Mouse (Mus musculus): ENCODE data around the gene Mamld1. TPM values are rescaled to one million over a fixed set of nuclear protein-coding genes. Genes with fewer than 3 reads are reported as not detected.

Mamld1 gene
- polyA plus RNA-seq, 1 experiment from 2014 or later = 16.5 TPM

DNA sequence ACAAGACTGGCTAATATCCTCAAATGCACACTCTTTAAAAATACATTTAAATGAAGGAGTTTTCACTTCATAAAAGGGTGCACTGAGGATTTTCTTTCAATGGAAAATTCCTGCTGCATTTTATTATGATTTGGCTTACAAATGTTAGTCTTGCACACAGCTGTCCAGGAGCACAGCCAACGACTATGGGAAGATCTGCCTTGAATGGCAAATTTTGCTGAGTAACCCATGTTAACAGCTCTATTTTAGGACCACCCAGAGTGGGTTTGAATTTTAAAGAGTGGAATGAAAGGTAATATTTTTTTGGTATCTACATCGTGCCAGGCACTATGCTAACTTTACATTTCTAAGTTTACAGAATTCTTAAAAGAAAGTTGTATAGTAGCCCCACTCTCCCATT lies 60.3 kb downstream of the Mamld1 start:
- Histone ChIP-seq H3K4me2 (ENCODE audit: low read depth, low read length, severe bottlenecking) (no peak overlapping the region), H3K36me3 (ENCODE audit: control insufficient read depth, insufficient read depth, low read length) (no peaks in the 10 kb centered on the region), H3K9me3 (ENCODE audit: control insufficient read depth, low read length) (no peaks in the 10 kb centered on the region), H3K27ac (ENCODE audit: low read depth, low read length) (no peak overlapping the region), H3K27me3 (ENCODE audit: control insufficient read depth, insufficient read depth, low read length) (no peaks in the 10 kb centered on the region), H3K4me3 (ENCODE audit: low read depth, low read length) (no peak overlapping the region), H3K9ac (ENCODE audit: low read length) (no peak overlapping the region), H3K4me1 (replicated peaks; ENCODE audit: control insufficient read depth, insufficient read depth, low read length) (no peaks in the 10 kb centered on the region)
- 80% methylated on average over 2 of the region's 2 CpGs for WGBS
- DNase-seq (ENCODE audit: low spot score) = no peak
- no peak for ATAC-seq (replicated peaks; ENCODE audit: low FRiP score)

DNA sequence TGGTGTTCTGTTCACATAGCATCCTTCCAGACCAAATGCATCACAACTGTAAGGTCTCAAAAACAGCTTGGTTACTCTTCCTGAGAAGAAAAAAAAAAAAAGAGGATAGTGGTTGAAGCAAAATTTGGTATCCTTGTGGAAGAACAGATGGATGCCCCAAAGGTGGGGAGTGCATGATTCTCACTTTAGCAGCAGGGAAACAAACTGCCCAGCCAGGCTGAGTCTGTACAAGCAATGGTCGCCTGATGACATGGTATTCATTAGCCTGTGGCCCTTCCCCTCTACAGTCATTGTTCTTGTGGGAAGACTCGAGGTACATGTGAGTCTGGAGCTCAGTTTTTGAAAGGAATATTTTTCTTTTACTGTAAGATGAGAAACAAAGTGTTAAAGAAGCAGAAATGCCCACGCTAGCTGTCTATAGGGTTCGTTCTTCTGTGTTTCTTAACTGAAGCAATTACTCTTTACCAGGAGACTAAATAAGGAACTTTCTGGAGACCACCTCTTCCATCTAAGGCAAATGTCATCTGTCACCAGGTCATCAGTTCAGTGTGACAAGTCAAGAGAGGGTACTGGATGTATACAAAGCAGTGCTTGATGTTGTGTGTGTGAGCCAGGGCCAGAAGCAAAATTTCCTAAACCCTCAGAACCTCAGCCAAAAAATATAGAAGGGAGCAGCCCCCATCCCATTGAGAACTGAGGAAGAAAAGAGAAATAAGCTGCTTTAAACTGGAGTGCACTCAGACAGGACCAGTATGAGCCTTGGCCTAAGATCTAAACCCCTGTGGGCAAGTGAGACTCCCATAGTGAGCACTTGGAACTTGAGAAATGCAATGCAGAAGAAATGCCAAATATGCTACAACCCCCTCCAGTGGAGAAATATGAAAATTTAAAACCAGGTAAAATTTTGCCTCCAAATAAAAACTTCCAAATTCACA lies 72.6 kb downstream of the Mamld1 start:
- Histone ChIP-seq H3K9ac (ENCODE audit: low read length) (no peak overlapping the region), H3K9me3 (ENCODE audit: control insufficient read depth, low read length) (no peaks in the 10 kb centered on the region), H3K27me3 (ENCODE audit: control insufficient read depth, insufficient read depth, low read length) (no peaks in the 10 kb centered on the region), H3K4me2 (ENCODE audit: low read depth, low read length, severe bottlenecking) (no peak overlapping the region), H3K27ac (ENCODE audit: low read depth, low read length) (no peak overlapping the region), H3K36me3 (ENCODE audit: control insufficient read depth, insufficient read depth, low read length) (no peaks in the 10 kb centered on the region), H3K4me1 (replicated peaks; ENCODE audit: control insufficient read depth, insufficient read depth, low read length) (no peaks in the 10 kb centered on the region), H3K4me3 (ENCODE audit: low read depth, low read length) (no peak overlapping the region)
- no peak for ATAC-seq (replicated peaks; ENCODE audit: low FRiP score)
- WGBS = 76% methylated on average over 4 of the region's 4 CpGs
- DNase-seq (ENCODE audit: low spot score) = no peak

GRCm38 (mm10) chrX:71125013-71125412 lies 75.0 kb downstream of the Mamld1 start:
- Histone ChIP-seq H3K27ac (ENCODE audit: low read depth, low read length) (no peak overlapping the region), H3K9me3 (ENCODE audit: control insufficient read depth, low read length) (no peaks in the 10 kb centered on the region), H3K9ac (ENCODE audit: low read length) (no peak overlapping the region), H3K4me1 (replicated peaks; ENCODE audit: control insufficient read depth, insufficient read depth, low read length) (no peaks in the 10 kb centered on the region), H3K27me3 (ENCODE audit: control insufficient read depth, insufficient read depth, low read length) (no peaks in the 10 kb centered on the region), H3K4me2 (ENCODE audit: low read depth, low read length, severe bottlenecking) (no peak overlapping the region), H3K36me3 (ENCODE audit: control insufficient read depth, insufficient read depth, low read length) (no peaks in the 10 kb centered on the region), H3K4me3 (ENCODE audit: low read depth, low read length) (no peak overlapping the region)
- WGBS = 91% methylated on average over 7 of the region's 7 CpGs
- no peak for DNase-seq (ENCODE audit: low spot score)
- ATAC-seq (replicated peaks; ENCODE audit: low FRiP score) = no peak

DNA sequence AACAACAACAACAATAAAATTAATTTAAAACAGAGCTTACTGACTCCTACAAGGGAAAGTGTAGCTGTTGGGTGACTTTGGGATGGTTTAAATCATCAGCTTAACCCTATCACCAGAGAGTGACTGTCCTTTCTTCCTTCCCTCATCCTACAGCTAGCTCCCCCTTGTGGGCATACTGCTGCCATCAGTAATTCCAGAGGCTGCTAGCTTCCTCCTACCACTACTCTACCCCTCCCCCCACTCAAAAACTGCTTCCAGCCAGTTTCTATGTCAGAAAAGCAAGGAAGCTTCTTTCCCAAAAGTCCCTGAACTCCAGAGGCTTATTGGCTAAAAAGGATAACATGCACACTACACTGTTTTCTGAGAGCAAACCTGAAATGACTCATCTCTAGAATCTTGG lies 81.4 kb downstream of the Mamld1 start:
- DNase-seq (ENCODE audit: low spot score) = no peak
- no peak for ATAC-seq (replicated peaks; ENCODE audit: low FRiP score)

DNA sequence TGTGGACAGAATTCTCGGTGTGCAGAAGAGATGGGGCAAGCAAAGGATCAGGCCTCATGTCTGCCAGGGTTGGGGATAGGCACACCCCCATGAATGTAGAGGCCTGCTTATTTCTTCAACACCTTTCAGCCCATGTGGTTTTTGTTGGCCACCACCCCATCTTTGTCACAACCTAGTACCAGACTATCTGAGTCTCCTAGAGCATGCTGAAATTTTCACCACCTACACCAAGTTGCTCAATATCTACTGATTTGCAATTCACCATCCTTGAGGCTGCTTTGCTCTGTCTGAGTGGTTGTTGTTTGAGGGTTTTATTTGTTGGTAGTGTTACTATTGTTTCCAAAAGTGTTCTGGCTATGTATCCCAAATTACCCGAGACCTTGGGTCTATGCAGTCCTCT lies 91.3 kb downstream of the Mamld1 start:
- H3K4me3 ChIP-seq (ENCODE audit: low read depth, low read length) = no peak overlapping the region
- WGBS = 88% methylated on average over 2 of the region's 2 CpGs
- DNase-seq (ENCODE audit: low spot score) (no peak), ATAC-seq (replicated peaks; ENCODE audit: low FRiP score) (no peak)
- no peak overlapping the region for H3K27ac ChIP-seq (ENCODE audit: low read depth, low read length)
- no peaks in the 10 kb centered on the region for H3K27me3 ChIP-seq (ENCODE audit: control insufficient read depth, insufficient read depth, low read length)
- H3K4me1 ChIP-seq (replicated peaks; ENCODE audit: control insufficient read depth, insufficient read depth, low read length) = no peaks in the 10 kb centered on the region
- H3K9me3 ChIP-seq (ENCODE audit: control insufficient read depth, low read length) = no peaks in the 10 kb centered on the region
- H3K4me2 ChIP-seq (ENCODE audit: low read depth, low read length, severe bottlenecking) = no peak overlapping the region
- no peaks in the 10 kb centered on the region for H3K36me3 ChIP-seq (ENCODE audit: control insufficient read depth, insufficient read depth, low read length)
- no peak overlapping the region for H3K9ac ChIP-seq (ENCODE audit: low read length)

More for the DNA sequence above, 81.4 kb downstream of the Mamld1 start:
- H3K36me3 ChIP-seq (ENCODE audit: control insufficient read depth, insufficient read depth, low read length) = no peaks in the 10 kb centered on the region
- H3K4me1 ChIP-seq (replicated peaks; ENCODE audit: control insufficient read depth, insufficient read depth, low read length) = no peaks in the 10 kb centered on the region
- no peak overlapping the region for H3K4me3 ChIP-seq (ENCODE audit: low read depth, low read length)
- H3K27ac ChIP-seq (ENCODE audit: low read depth, low read length) = no peak overlapping the region
- no peaks in the 10 kb centered on the region for H3K27me3 ChIP-seq (ENCODE audit: control insufficient read depth, insufficient read depth, low read length)
- no peaks in the 10 kb centered on the region for H3K9me3 ChIP-seq (ENCODE audit: control insufficient read depth, low read length)
- no peak overlapping the region for H3K9ac ChIP-seq (ENCODE audit: low read length)
- no peak overlapping the region for H3K4me2 ChIP-seq (ENCODE audit: low read depth, low read length, severe bottlenecking)

GRCm38 (mm10) chrX:71149441-71150050 lies 99.5 kb downstream of the Mamld1 start:
- no peak overlapping the region for H3K27ac ChIP-seq (ENCODE audit: low read depth, low read length)
- no peak overlapping the region for H3K9ac ChIP-seq (ENCODE audit: low read length)
- H3K36me3 ChIP-seq (ENCODE audit: control insufficient read depth, insufficient read depth, low read length) = no peaks in the 10 kb centered on the region
- 31% methylated on average over 1 of the region's 1 CpGs for WGBS
- H3K27me3 ChIP-seq (ENCODE audit: control insufficient read depth, insufficient read depth, low read length) = no peaks in the 10 kb centered on the region
- H3K4me2 ChIP-seq (ENCODE audit: low read depth, low read length, severe bottlenecking) = no peak overlapping the region
- DNase-seq (ENCODE audit: low spot score) = no peak
- no peak for ATAC-seq (replicated peaks; ENCODE audit: low FRiP score)
- no peaks in the 10 kb centered on the region for H3K9me3 ChIP-seq (ENCODE audit: control insufficient read depth, low read length)
- no peak overlapping the region for H3K4me3 ChIP-seq (ENCODE audit: low read depth, low read length)
- no peaks in the 10 kb centered on the region for H3K4me1 ChIP-seq (replicated peaks; ENCODE audit: control insufficient read depth, insufficient read depth, low read length)

DNA sequence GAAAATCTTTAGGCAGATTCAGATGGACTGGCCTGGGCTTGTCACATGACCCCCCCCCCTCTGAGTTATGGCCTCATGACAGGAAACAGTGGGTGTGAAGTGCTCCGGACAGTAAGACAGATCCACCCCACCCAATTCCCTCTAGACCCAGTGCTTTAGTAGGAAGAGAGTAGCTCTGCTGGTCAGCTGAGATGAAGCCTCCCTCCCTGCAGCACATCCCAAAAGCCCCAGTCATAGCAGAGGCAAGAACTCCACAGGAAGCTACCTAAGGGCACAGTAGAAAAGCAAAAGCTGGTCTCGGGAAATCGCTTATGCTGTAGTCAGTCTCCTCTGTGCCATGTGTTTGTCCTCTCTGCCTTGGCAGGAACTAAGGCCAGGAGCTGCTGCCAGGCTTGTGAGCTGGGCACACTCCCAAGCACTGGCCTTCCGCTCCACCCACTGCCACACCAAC lies 100.5 kb downstream of the Mamld1 start:
- no peak for ATAC-seq (replicated peaks; ENCODE audit: low FRiP score)
- Histone ChIP-seq H3K9ac (ENCODE audit: low read length) (no peak overlapping the region), H3K4me2 (ENCODE audit: low read depth, low read length, severe bottlenecking) (no peak overlapping the region), H3K27ac (ENCODE audit: low read depth, low read length) (no peak overlapping the region), H3K4me1 (replicated peaks; ENCODE audit: control insufficient read depth, insufficient read depth, low read length) (no peaks in the 10 kb centered on the region), H3K9me3 (ENCODE audit: control insufficient read depth, low read length) (no peaks in the 10 kb centered on the region), H3K27me3 (ENCODE audit: control insufficient read depth, insufficient read depth, low read length) (no peaks in the 10 kb centered on the region), H3K36me3 (ENCODE audit: control insufficient read depth, insufficient read depth, low read length) (no peaks in the 10 kb centered on the region), H3K4me3 (ENCODE audit: low read depth, low read length) (no peak overlapping the region)
- no peak for DNase-seq (ENCODE audit: low spot score)
- WGBS = 87% methylated on average over 4 of the region's 4 CpGs

GRCm38 (mm10) chrX:71181526-71181925 lies 131.5 kb downstream of the Mamld1 start:
- DNase-seq (ENCODE audit: low spot score) (no peak), ATAC-seq (replicated peaks; ENCODE audit: low FRiP score) (no peak)
- no peaks in the 10 kb centered on the region for H3K36me3 ChIP-seq (ENCODE audit: control insufficient read depth, insufficient read depth, low read length)
- no peaks in the 10 kb centered on the region for H3K27me3 ChIP-seq (ENCODE audit: control insufficient read depth, insufficient read depth, low read length)
- H3K9ac ChIP-seq (ENCODE audit: low read length) = no peak overlapping the region
- no peak overlapping the region for H3K27ac ChIP-seq (ENCODE audit: low read depth, low read length)
- H3K4me3 ChIP-seq (ENCODE audit: low read depth, low read length) = no peak overlapping the region
- H3K4me1 ChIP-seq (replicated peaks; ENCODE audit: control insufficient read depth, insufficient read depth, low read length) = no peaks in the 10 kb centered on the region
- WGBS = 86% methylated on average over 3 of the region's 3 CpGs
- H3K9me3 ChIP-seq (ENCODE audit: control insufficient read depth, low read length) = no peaks in the 10 kb centered on the region
- no peak overlapping the region for H3K4me2 ChIP-seq (ENCODE audit: low read depth, low read length, severe bottlenecking)

Measured in forebrain, embryonic 11.5 days (tissue).